Mouse (Mus musculus): ENCODE measurements around the gene Bin2.

The Bin2 gene

DNA sequence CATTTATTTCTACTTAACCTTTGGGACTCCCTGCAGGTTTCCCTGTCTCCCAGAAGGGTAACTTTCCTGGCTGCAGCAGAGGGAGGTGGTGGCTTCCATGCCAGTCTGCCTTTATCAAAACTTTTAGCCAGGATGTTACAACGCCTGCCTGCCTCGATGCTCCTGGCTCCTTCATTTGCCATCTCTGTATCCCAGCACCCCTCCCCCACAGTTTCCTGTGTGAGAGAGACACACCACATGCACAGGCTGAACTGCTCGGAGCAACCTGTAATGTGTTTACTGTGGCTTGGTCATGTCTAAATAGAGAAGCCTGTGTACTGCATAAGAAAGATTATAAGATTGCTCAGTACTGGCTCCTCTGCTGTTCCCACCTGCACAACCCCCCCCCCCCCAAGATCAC is 11.0 kb upstream of the Bin2 start:
- no peak for DNase-seq

DNA sequence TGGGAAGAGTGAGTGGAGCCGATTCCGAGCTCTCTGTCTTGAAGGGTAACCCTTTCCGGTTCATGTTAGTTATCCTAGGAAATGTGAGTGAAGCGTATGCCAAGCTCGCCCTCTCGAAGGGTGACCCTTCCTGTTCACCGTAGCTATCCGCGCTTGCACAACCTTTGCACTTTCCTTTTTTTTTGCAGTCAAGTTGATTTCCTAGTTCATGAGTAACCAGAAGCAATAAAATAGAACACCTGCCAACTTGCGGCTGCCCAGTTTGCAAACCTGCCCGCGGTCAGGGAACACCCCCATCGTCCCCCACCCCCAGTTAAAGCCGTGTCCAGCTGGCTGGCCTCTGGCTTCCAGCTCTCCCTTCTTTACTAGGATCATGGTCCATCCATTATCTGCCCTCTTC is 9.7 kb upstream of the Bin2 start:
- DNase-seq: peak; percentile 63 to 78

DNA sequence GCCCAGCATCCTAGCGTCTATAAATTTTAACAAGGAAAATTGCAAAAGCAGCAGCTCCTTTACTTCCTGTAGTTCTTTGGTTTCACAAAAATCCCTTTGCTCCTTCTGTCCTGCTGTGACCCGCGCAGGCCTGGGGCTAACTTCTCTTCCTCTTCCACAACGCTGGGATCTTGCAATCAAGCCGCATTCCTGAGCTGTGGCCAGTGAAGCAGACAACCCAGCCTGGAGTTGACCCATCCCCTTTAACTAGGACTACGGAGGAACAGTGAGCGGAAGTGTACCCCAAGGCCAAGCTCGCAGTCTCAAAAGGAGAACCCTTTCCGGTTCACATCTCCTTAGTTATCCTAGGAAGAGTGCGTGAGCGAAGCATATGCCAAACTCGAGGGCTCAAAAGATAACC is 9.2 kb upstream of the Bin2 start:
- DNase-seq: peak; percentile 62 to 79

DNA sequence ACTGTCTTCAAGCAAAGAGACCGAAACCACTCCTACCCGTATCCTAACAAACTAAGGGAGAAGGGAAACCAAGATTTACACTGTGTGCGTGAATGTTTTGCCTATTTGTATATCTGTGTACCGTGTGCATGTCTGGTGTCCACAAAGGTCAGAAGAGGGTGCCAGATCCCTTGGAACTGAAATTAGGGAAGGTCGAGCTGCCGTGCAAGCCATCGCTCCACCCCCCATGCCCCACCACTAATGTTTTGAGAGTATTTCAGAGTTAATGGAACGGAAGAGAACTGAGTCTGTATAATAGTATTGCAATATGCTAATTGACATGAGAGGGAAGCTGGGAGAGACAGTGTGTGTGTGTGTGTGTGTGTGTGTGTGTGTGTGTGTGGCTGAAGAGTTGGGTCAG is 8.3 kb upstream of the Bin2 start:
- no peak for DNase-seq

DNA sequence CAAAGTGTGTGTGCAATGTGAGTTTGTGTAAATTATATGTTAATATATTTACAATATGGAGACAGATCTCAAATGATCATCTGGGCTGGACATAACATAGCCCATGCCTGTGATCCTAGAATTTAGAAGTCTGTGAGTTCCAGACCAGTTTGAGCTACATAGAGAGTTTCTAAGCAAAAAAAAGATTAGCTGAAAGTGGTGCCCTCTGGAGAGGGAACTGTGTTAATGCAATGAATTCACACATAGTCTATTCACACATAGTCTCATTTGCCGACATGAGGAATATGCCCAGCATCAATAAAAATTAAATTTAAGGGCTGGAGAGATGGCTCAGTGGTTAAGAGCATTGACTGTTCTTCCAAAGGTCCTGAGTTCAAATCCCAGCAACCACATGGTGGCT is 7.2 kb upstream of the Bin2 start:
- no peak for DNase-seq

DNA sequence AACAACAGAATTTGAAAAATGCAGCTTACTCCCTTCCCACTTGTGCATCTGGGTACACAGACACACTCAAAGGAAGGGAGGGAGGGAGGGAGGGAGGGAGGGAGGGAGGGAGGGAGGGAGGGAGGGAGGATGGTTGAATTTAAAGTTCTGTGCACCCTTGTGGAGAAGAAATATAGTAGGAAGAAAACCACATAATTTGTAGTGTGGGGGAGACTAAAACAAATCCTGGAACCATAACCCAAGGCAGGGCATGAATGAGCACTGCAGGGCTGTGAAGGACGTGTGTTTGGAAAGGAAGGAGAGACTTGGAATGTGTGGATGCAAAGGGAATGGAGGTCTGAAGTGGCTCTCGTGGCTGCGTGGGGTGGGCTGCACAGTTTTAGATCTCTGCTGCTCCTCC is 6.1 kb upstream of the Bin2 start:
- no peak for DNase-seq

DNA sequence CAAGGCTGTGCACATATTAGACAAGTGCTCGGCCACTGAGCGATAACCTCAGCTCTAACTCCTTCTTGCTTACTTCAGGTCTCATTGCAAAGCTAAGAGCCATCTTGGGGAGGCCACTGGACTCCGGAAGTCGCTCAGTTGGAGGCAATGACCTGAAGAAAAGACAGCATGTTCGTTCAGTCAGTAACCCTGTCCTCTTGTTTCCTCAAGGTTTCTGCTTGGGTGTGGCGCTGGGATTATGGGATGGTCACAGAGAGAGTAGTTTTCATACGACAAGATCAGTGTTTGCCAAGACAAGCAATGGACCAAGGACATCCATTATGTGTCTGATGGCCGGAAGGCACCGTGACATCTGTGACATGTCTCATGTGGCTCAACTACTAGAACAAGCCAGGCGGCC is 5.2 kb upstream of the Bin2 start:
- no peak for DNase-seq

DNA sequence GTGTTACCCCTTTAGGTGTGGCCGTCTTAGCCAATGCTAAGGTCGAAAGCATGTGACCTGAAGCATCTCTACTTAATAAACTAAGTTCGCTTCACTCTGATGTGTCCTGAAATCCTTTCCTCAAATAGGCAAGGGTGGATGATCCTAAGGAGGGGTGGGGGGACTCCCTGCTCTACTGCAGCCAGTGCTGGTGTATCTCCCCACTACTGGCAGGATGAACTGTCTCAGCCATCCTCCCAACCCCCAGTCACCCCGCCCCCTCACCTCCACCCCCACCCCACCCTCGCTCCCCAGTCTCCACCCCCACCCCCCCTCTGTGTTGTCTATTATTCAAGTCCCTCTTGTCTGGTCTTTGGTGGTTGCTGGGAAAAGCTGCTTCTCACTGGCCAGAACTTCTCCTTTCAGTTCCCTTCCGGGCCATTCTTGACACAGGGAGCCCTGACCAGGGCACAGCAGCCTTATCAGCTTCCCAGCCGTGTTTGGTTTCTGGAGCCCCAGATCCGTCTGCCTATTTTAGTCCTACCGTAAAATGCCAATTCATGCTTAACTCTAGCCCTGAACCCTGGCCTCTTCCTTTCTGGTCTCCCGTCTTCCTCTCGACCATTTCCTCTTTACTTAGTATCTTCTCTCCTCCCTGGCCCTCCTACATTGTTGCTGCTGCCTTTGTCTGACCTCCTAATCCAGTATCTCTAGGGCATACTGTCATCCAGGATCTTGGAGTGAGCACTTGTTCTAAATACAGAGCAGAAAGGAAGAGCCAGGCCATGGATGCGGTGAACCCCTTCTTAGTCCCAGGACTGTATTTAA is 4.4 kb upstream of the Bin2 start:
- no peak for DNase-seq

DNA sequence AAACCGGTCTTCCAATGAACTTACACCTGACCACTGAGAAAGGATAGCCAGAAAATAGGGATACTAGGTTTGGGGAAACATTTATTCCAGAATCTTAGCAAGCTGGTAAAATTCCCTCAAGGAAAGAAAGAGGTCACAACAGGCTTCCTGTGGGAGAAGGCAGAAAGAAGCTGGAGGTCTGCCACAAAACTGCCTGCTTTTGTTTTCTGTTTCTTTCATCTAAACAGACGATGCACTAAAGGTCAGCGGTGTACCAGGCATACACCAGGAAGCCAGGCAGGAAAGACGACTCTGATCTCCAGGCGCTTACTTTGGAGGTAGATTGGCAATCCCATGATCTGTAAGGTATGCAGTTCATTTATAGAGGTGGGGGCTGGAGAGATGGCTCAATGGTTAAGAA is 1.5 kb upstream of the Bin2 start:
- no peak for DNase-seq

DNA sequence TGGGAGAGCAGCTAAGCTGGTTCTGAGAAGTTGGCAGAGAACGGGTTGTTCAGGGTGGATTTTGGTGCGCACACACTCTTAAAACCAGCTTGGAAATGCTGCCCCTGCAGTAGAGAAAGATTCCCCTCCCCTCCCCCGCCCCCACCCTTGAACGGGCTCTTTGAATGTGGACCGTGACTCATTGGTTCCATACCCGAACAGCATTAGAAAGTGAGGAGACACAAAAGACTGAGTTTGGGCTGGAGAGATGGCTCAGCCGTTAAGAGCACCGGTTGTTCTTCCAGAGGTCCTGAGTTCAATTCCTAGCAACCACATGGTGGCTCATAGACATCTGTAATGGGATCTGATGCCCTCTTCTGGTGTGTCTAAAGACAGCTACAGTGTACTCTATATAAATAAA is 651 bp upstream of the Bin2 start:
- DNase-seq: no peak

DNA sequence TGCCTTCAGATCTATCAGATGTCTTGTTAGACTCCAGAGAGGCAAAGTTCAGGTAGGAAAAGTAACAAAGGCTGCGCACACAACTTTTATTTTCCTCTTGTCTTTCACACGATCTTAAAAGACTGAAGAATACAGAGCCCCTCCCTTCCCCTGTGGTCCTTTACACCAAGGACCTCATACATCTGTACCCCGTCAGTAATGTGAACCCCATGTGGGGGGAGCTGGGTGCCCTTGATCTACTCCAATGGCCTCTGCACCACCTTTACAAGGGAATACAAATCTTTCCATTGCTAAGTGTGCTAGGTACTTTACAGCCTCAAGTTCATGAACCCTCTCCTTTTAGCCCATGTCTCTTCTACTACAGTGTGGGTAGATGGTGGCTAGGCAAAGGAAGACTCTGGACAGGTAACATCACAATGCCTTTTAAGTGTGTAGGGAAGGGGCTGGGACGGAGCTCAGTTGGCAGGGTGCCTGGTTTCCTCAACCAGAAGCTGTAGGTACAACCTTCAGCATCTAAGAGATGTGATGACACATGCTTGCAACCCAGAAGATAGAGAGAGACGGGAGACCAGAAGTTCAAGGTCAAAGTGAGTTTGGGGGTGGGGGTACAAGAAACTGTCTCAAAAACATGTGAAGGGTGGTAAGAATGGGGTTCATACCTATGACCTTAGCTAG is 1.3 kb downstream of the Bin2 start:
- DNase-seq: no peak

DNA sequence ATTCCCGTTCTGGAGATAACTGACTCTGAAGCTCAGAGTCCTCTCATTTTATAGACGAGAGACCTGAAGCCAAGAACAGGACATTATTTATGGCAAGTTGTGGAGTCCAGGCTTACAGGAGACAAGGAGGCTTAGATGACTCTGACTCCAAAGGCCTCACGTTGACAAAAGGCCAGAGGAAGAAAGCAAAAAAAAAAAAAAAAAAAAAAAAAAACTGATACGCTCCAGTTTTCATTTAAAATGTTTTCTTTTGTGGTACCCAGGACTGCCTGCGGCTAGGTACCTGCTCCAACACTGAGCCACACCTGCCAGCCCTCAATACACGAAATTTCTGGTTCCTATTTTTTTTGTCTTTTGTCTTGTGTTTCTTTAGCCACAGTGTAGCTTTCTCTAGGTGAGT is 1.9 kb downstream of the Bin2 start:
- no peak for DNase-seq

DNA sequence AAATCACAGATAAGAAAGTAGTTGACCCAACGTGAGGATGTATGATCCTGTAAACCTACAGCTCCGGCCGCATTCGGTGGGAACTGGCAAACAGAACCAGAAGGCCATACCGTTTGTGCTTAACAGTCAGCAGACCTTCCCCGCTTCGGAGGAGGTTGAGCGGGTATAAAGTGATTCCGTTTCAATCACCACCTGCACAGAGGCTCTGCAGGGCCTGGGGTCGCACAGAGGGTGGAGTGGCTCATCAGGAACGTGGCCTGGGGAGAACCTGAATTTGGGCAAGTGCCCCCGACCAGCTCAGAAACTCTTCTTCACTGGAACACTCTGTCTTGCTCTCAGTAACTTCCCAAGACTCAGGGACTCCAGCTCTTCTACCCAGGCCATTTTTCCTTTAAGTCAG is 2.5 kb downstream of the Bin2 start:
- no peak for DNase-seq

DNA sequence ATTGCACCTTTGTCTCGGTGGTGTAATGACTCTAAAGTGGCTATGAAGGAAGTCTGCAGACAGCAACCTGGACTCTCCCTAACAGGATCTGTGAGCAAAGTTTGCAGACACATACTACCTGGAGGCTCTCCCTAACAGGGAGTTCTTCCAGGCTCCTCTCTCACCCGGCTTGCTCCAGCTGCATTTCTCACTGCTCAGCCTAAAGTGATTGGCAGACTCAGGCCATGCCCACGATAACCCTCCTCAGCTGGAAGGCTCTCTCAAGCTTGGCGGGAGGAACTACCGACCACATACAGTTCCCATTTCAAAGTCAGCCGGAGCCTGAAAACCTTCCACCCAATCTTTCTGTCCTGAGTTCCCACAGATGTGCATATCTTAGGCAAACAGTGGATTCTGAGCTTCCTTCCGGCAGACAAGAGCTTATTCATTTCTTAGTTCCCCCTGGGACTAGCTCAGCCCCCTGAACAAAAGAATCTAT is 3.1 kb downstream of the Bin2 start:
- peak; percentile 40 to 54 for DNase-seq

DNA sequence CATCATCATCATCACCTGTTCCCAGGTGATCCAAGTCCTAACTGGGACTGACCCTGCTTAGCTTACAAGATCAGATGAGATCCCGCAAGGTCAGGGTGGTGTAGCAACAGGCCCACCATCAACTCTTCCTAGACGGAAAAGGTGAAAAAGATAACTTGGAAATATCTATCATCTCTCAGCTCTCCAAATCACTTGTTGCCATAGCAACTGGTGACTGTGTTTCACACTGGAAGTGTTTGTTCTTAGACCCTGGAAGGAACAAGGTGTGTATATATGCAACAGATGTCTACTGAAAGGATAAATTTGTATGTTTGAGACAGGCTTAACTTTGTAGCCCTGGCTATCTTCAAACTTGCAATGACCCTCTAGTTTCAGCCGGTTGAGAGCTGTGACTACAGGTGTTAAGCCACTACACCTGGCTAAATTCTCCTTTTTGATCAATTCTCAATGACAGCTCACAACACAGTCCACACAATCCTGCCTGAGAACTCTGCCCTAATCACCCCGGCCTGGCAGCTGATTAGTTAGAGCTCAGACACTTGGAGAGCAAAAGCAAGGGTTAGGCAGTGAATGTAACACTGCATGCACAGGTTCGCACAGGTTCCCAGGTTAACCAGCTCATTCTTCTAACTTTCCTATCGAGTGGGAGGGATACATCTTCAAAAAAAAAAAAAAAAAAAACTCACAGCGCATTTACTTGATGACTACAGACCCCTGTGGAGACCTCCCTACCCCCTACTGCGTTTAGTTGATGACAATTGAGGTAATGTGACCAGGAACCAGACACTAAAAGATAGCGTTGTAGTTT is 3.7 kb downstream of the Bin2 start:
- DNase-seq: no peak

DNA sequence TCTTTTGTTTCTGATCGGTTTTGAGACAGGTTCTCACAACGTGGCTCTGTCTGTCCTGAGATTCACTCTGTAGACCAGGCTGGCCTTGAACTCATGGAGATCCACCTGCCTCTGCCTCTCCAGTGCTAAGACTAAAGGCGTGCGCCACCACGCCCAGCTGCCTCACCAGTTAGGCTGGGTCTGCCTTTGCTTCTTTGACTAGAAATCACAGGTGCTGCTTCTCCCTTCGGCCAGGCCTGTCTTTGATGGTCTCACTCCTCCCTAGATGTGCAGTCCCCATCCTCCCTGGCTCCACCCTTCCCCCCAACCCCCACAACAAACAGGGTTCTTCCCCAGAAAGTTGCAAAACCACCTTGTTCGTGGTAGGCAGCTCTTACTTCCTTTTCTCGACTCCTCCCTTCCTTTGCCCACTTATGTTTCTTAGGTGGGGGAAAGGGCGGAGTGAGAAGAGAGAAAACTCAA is 4.5 kb downstream of the Bin2 start:
- DNase-seq: no peak

DNA sequence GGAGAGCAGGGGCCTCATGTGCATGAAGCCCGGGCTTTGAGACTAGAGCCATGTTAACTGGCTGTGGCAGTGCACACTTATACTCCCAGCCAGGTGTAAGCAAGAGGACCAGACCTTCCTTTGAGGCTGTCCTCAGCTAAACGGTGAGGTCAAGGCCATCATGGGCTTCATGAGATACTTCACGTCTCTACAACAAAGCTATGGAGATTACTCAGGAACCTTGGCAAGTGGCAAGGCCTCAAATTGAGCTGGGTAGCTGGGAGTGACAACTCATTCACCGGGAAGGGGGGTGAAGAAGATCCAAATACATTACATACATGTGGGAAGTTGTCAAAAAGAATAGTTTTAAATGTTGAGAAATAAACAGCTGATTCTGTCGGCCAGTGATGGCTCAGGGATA is 8.5 kb downstream of the Bin2 start:
- no peak for DNase-seq

DNA sequence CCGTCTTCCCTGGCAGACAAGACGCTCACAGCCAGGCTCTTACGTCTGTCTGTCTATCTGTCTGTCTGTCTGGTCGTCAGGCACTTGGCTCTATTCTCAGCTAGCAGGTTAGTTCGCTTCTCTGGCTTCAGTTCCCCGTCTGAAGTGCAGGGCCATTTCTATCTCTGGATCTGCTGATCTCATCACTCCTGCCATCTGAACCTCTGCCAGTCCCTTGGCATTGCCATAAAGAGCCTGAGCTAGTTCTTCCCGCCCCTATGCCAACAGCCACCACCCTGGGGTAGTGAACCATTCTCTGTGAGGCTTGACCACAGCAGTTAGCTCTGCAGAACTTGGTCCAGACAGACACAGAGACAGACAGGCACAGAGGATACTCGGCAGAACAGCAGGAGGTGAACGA is 9.0 kb downstream of the Bin2 start:
- no peak for DNase-seq

DNA sequence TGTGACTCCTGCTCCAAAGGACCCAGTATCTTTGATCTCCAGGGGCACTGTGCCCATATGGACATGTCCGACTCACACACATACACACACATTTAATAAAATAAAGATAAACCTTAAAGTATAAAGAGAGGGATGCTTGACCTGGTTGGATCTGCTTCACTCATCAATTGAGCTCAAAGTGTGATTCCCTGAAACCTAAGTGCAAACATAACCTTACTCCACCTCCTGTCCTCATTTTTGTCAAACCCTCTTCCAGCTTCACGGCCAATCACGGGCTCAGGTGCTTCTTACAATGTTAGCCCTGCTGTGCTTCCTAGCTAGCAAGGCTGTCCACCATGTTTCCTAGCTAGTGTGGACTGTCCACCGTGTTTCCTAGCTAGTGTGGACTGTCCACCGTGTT is 14.2 kb downstream of the Bin2 start:
- DNase-seq: no peak

DNA sequence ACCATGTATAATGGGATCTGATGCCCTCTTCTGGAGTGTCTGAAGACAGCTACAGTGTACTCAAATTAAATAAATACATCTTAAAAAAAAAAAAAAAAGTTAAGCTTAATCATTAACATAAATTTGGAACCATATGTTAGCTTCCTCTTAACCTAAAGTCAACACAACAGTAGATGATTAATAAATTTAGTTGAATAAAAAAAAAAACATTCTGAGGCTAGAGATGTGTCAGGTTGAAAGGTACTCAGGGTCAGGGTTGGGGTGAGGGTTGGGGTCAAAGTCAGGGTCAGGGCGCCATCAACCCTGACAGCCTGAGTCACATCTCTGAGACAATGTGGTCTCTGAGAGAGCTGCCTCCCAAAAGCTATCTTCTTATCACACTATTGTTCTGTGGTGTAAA is 15.1 kb downstream of the Bin2 start:
- DNase-seq: no peak

DNA sequence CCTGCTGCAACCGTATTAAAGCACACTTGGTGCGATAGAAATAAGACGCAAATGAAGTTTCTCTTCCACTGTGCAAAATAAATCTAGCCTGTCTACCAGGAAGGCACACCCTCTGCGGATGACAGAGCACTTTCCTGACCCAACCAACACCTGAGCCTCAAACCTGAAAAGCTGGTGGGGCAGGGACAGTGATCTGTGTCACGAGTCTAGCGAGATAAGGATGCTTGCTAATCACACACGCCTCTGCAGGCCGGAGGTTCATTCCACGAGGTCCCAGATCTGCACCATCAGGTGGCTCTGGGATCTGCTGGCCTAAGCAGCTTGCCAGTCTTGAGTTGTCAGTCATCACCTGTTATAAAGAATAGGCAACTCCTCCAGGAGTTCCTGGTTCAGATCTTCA is 17.7 kb downstream of the Bin2 start:
- no peak for DNase-seq

DNA sequence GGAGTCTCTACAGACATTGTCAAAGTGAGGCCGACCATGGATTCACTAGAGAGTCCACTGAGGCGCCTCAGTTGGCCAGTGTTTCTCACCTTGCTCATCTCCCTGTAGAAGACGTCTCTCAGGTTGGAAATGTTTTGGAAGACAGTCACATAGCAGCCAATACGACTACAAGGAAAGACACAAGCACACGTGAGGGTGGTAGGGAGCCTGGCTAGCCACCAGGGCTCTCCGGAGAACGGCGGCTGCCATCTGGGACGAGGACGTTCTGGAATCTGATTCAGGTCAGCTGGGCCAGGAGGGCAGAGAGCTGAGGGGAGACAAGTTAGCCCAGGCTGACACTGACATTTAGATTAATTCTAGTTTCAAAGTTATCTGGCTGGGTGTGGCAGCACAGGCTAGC is 19.2 kb downstream of the Bin2 start:
- no peak for DNase-seq

DNA sequence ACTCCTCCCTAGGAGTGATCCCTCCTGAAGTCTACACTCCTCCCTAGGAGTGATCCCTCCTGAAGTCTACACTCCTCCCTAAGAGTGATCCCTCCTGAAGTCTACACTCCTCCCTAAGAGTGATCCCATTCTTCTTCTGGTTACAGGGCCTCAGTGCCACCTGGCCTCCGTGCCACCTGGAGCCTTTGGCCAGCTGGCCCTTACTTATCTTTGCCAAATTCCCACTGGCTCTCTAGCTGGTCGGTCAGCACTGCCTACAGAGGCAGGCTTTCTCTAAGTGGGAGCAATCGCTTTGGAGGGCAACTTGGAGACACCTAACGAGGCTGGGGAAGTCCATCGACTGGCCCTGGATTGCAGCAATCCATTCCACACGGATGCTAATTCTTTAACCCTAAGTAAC is 23.2 kb downstream of the Bin2 start:
- DNase-seq: no peak

DNA sequence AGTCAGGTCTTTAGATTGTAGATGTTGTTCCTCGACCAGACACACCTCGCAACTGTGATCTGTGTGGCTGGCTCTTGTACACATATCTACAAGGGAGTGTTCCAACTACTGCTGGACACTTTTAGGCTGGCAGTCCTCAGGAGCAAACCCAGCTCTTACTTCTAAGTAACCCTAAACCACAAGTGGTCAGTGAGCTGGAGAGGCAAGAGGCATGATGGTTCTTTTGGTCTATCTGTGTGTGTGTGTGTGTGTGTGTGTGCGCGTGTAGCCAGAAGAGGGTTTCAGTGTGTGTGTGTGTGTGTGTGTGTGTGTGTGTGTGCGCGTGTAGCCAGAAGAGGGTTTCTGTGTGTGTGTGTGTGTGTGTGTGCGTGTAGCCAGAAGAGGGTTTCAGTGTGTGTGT is 26.9 kb downstream of the Bin2 start:
- no peak for DNase-seq
